Mouse (Mus musculus) MEL (cell line): ENCODE measurements at regions not wholly inside any gene's neighbourhood (a gene's known extent, or its start where the extent isn't known, plus 50 kb on each side); places are given as distances from the start of the nearest gene placed in this dataset.

Source experiments
- CTCF ChIP-seq, 3 experiments: IDR thresholded peaks in 2 of 3; conservative IDR thresholded peaks in 1 of 3; 2 replicates each; pipeline ENCODE4 v1.5.1; 2011 to 2012; ENCODE audit warnings: low read length in 3 of 3, low read depth in 2 of 3, mild to moderate bottlenecking in 2 of 3, improper control_type of control experiment in 1 of 3, inconsistent platforms in 1 of 3, mixed read lengths in 1 of 3, moderate library complexity in 1 of 3; ENCODE audit not compliant: control insufficient read depth in 1 of 3, insufficient read depth in 1 of 3, poor library complexity in 1 of 3, severe bottlenecking in 1 of 3
- GATA1 ChIP-seq: IDR thresholded peaks from 2 replicates; pipeline ENCODE4 v1.6.1; 2011; ENCODE audit warnings: low read depth, low read length, improper control_type of control experiment
- ZC3H11A ChIP-seq: IDR thresholded peaks from 2 replicates; pipeline ENCODE4 v1.6.1; 2012; ENCODE audit warnings: low read depth, mild to moderate bottlenecking, inconsistent platforms, low read length, improper control_type of control experiment

- TF ChIP-seq GATA1 (no peak), ZC3H11A (no peak), CTCF (IDR thresholded peaks at IDR 0.05 in 2 of 3, conservative IDR thresholded peaks at IDR 0.05 in 1 of 3; ENCODE audit: control insufficient read depth in 1 of 3, insufficient read depth in 1 of 3, low read depth in 2 of 3, low read length in 3 of 3, poor library complexity in 1 of 3, severe bottlenecking in 1 of 3) (no peak)
Measured at GRCm38 (mm10) chr14:102615588-102616309, 366.7 kb downstream of the Kctd12 start.
